Mouse (Mus musculus) left cerebral cortex, postnatal 14 days (tissue): ENCODE results near the gene Fbxo9. TPM values are rescaled to one million over a fixed set of nuclear protein-coding genes. Genes with fewer than 3 reads are reported as not detected.
"Not testable (repeated sequence)": the region's sequence is repeated elsewhere in the genome, so short reads cannot be mapped to it uniquely, and the experiment has no call there.

ENCODE experiments used
- DNase-seq, 2 experiments: peaks; one replicate each; pipeline ENCODE4 v3.0.0; 2021 to 2022; ENCODE audit warnings: low spot score in 2 of 2, mixed read lengths in 1 of 2
- intact Hi-C: fragments of 180-260 bp; cut with DNase I; formaldehyde crosslinking; loops from one replicate; pipeline ENCODE4 v1.15.1; 2025
- total RNA-seq, 2 experiments: library from RNA; stranded (reverse); gene quantifications; 2 replicates each; pipeline ENCODE4 v1.2.3; 2021

Gene Fbxo9
- total RNA-seq, 2 experiments from 2014 or later = 118 to 122 TPM

DNA sequence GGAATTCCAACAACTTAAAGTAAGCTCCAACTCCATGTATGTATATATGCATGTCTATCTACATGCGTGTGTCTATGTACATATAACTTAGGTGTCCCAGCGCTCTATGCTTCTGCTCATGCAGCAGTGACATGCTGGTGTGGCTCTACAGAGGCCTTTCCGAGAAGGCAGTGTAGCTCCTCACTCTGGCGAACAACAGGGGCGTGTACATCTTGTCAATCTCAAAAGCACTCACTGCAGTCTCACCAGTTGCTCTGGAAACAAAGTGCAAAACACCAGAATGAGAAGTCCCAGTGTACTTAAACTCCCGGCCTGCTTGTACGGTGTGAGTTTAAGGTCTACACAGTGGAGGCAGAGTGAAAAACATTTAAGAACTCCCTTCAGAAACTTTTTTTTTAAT, 27.0 kb downstream of the Fbxo9 start:
- intact Hi-C loops = no loop called here

DNA sequence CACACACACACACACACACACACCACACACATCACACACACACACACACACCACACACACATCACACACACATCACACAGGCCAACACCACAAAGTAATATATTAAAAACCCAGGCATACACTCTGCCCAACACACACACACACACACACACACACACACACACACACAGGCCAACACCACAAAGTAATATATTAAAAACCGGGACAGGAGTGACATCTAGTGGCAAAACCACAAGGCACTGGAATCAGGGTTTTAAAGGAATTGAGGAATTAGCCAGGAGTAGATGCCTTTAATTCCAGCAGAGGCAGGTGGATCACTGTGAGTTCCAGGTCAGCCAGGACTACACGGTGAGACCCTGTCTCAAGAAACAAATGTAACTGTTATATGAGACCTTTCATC, 30.6 kb downstream of the Fbxo9 start:
- DNase-seq = peak; percentile 19 to 59
- intact Hi-C loops = loop anchor here (5.0 kb wide), 1 partner anchor 271 kb away; no protein-coding TSS in a partner anchor

More for the DNA sequence above, 27.0 kb downstream of the Fbxo9 start:
- no peak for DNase-seq

DNA sequence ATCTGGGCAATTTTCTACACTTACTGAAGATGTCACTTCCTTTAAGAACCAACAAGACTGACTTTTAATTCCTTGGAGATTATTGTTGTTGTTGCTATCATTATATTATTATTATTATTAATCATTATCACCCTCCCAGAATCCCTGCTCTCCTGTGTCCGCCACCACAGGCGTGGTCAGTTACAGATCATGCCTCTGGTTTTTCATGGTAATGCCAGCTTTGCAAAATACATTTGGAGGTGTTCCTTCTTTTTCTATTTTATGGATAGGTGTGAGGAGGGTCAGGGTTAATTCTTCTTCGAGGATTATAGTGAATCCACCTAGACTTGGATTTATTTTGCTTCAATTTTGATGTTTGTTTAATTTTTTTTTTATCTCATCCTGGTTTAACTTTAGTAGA, 33.6 kb downstream of the Fbxo9 start:
- intact Hi-C loops = loop anchor here (5.0 kb wide), 1 partner anchor 268 kb away; no protein-coding TSS in a partner anchor
- DNase-seq = no peak

- DNase-seq = no peak
- intact Hi-C loops = no loop called here
Measured at GRCm38 (mm10) chr9:78073713-78074340, 35.0 kb downstream of the Fbxo9 start.

DNA sequence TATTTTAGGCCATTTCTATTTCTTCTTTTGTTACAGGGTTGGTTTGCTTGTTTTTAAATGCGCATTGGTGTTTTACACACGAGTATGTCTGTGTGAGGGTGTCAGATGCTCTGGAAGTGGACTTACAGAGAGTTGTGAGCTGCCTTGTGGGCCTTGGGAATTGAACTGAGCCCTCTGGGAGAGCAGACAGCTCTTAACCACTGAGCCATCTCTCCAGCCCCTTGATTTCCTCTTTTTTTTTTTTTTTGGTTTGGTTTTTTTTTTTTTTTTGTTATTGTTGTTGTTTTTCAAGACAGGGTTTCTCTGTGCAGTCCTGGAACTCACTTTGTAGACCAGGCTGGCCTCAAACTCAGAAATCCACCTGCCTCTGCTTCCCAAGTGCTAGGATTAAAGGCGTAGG, 35.6 kb downstream of the Fbxo9 start:
- DNase-seq, intact Hi-C loops: not testable (repeated sequence)

- DNase-seq = no peak
- intact Hi-C loops = no loop called here
Measured at GRCm38 (mm10) chr9:78071626-78072025, 37.2 kb downstream of the Fbxo9 start.

DNA sequence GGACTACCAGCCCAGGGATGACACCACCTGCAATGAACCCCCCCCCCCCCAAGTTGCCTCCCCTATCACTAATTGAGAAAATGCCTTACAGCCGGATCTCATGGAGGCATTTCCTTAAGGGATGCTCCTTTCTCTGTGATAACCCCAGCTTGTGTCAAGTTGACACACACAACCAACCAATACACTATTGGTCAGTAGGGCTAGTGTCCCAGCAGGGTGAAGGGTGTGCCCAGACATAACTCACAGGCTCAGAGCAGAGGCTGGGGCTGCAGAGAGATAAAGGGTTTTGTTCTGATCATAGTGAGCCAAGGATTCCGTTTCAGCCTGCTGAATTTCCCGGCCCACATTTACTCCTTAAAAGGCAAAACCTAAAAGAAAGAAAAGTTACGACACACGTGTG, 38.4 kb downstream of the Fbxo9 start:
- intact Hi-C loops = no loop called here
- DNase-seq = no peak

DNA sequence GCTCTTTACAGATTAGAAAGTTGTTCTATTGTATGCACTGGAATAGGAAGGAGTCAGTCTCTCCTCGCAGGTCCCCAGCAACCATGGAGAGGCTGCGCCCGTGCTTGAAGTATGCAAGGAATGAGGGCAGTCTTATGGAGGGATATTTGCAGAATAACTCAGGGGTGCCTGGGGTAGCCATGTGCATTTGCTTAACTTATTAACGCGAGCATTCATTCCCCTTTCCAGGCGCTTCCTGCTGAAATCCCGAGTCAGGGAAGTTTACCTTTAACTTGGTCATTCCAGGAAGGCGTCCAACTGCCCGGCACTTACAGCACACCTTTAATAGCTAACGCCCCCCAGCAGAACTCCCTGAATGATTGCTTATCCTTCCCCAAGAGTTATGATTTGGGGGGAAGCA, 44.7 kb downstream of the Fbxo9 start:
- intact Hi-C loops = no loop called here
- no peak for DNase-seq

GRCm38 (mm10) chr9:78062392-78062791, 46.5 kb downstream of the Fbxo9 start:
- intact Hi-C loops = no loop called here
- DNase-seq = no peak

- no peak for DNase-seq
- intact Hi-C loops = no loop called here
Measured at GRCm38 (mm10) chr9:78059525-78060120, 49.2 kb downstream of the Fbxo9 start.

GRCm38 (mm10) chr9:78054298-78054697, 54.6 kb downstream of the Fbxo9 start:
- no peak for DNase-seq
- intact Hi-C loops = no loop called here

DNA sequence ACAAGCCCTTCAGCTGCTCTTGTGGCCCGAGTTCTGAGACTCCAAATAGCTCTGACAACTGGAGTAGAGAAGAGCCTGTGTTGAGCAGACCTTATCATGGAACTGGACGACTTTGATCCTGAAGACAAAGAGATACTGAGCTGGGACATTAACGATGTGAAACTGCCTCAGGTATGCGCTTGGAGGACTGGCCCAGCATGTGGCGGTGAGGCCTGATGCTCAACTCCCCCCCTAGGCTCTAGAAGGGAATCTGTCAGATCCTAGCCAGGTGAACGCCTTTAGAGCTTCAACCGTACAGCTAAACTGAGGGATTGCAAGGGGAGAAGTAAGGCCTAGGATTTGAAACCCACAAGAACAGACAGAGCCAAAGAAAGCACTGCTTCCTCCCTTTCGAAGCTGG, 55.0 kb downstream of the Fbxo9 start:
- DNase-seq = no peak
- intact Hi-C loops = no loop called here

- DNase-seq = no peak
- intact Hi-C loops = no loop called here
Measured at GRCm38 (mm10) chr9:78051677-78052076, 57.2 kb downstream of the Fbxo9 start, which contains the start of gene Gcm1. TSS of gene Gcm1 (plus strand) at chr9:78051924.

DNA sequence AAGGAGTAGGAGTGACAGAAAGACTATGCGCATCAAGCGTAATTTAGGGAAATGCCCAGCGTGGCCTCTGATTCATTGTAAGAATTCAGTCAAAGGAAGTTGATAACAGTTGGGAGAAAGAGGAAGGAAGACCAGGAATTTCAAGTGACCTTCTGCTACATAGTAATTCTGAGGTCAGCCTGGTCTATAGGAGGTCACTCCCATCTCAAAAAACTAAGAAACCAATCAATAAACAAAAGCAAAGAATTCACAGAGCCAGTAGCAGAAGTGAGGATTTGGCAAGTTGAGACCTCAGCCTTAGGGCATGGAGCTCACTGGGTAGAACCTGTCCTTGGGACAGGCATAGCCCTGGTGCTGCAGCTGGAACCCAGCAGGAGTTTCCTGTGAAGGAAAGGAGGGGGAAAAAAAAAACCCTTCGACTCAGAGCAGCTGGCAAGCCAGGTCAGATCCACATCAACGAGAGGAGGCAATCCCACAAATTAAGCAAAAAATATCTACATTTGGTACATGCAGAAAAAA, 58.4 kb downstream of the Fbxo9 start:
- intact Hi-C loops = no loop called here
- DNase-seq = no peak

GRCm38 (mm10) chr9:78046755-78047154, 62.1 kb downstream of the Fbxo9 start:
- intact Hi-C loops = no loop called here
- no peak for DNase-seq

- no peak for DNase-seq
- intact Hi-C loops = no loop called here
Measured at GRCm38 (mm10) chr9:78045171-78045570, 63.7 kb downstream of the Fbxo9 start.

- peak; percentile 82 to 88 for DNase-seq
- intact Hi-C loops = loop anchor here (10.0 kb wide), 1 partner anchor 434 kb away; no protein-coding TSS in a partner anchor
Measured at GRCm38 (mm10) chr9:78038755-78039489, 69.9 kb downstream of the Fbxo9 start.

- intact Hi-C loops = loop anchor here (10.0 kb wide), 1 partner anchor 431 kb away; no protein-coding TSS in a partner anchor
Measured at GRCm38 (mm10) chr9:78035831-78036230, 73.0 kb downstream of the Fbxo9 start.

GRCm38 (mm10) chr9:78035296-78035695, 73.6 kb downstream of the Fbxo9 start:
- no peak for DNase-seq
- intact Hi-C loops = loop anchor here (10.0 kb wide), 1 partner anchor 430 kb away; no protein-coding TSS in a partner anchor

More at GRCm38 (mm10) chr9:78035831-78036230, 73.0 kb downstream of the Fbxo9 start:
- DNase-seq = no peak

- DNase-seq = no peak
- intact Hi-C loops = loop anchor here (10.0 kb wide), 1 partner anchor 428 kb away; no protein-coding TSS in a partner anchor
Measured at GRCm38 (mm10) chr9:78032930-78033329, 75.9 kb downstream of the Fbxo9 start.
